Mouse (Mus musculus) hindbrain, embryonic 13.5 days (tissue): ENCODE measurements at regions not wholly inside any gene's neighbourhood (a gene's known extent, or its start where the extent isn't known, plus 50 kb on each side); places are given as distances from the start of the nearest gene placed in this dataset.

ENCODE experiments used
- ATAC-seq: fragments of 200-750 bp; cut with Nextera tagmentation; 2 replicates; pipeline ENCODE4 v1.8.0; 2017; ENCODE audit warnings: moderate TSS enrichment; ENCODE audit not compliant: low FRiP score
- H3K27ac ChIP-seq: fragments of 300-500 bp; sonication (generic); 2 replicates; pipeline ENCODE4 v1.5.1; 2015; ENCODE audit warnings: inconsistent platforms, mild to moderate bottlenecking, moderate library complexity
- H3K27me3 ChIP-seq: fragments of 300-500 bp; sonication (generic); 2 replicates; pipeline ENCODE4 v1.6.1; 2015; ENCODE audit warnings: mild to moderate bottlenecking, inconsistent platforms
- H3K36me3 ChIP-seq: fragments of 300-500 bp; sonication (generic); 2 replicates; pipeline ENCODE4 v1.6.1; 2015; ENCODE audit warnings: mild to moderate bottlenecking, inconsistent platforms
- H3K4me1 ChIP-seq: fragments of 300-500 bp; sonication (generic); replicated peaks from 2 replicates; pipeline ENCODE4 v1.6.1; 2015; ENCODE audit warnings: inconsistent platforms
- H3K4me2 ChIP-seq: fragments of 300-500 bp; sonication (generic); 2 replicates; pipeline ENCODE4 v1.6.1; 2015; ENCODE audit warnings: inconsistent platforms, mild to moderate bottlenecking, moderate library complexity
- H3K4me3 ChIP-seq: fragments of 300-500 bp; sonication (generic); 2 replicates; pipeline ENCODE4 v1.5.1; 2015; ENCODE audit warnings: mild to moderate bottlenecking, inconsistent platforms
- H3K9ac ChIP-seq: fragments of 300-500 bp; sonication (generic); 2 replicates; pipeline ENCODE4 v1.6.1; 2015; ENCODE audit warnings: mild to moderate bottlenecking, inconsistent platforms
- H3K9me3 ChIP-seq: fragments of 300-500 bp; sonication (generic); 2 replicates; pipeline ENCODE4 v1.6.1; 2016; ENCODE audit warnings: inconsistent platforms
- WGBS: fragments of 180-500 bp; shearing (Covaris S2); methylation state at CpG from one replicate; pipeline ENCODE4 v1.1.7; 2015; 5-methylcytosine and 5-hydroxymethylcytosine counted together

DNA sequence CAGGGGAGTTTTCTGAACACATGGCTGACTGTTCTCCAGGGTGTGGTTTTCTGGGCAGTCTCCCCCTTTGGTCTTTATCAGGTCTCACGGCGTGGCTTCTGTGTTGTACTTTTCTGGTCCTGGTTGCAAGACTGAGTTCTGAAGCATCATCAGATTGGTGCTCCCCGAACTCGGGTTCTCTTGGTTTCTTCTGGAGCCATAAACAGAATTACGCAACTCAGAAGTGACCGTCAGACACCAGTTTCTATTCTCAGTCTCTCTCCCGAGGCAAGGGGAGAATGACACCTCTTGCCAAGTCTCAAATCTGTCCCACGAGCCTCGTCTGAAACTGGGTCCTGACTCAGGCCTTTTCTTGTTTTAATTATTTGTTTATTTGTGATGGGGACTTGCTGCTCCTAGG, 123.1 kb downstream of the Gas1 start:
- no peak overlapping the region for H3K4me2 ChIP-seq
- no peaks in the 10 kb centered on the region for H3K9me3 ChIP-seq
- no peak overlapping the region for H3K4me3 ChIP-seq
- no peaks in the 10 kb centered on the region for H3K27me3 ChIP-seq
- no peak for ATAC-seq
- WGBS: 82% methylated on average over 9 of the region's 9 CpGs
- H3K36me3 ChIP-seq: no peaks in the 10 kb centered on the region
- peaks cover 23% of the 10 kb centered on the region for H3K4me1 ChIP-seq
- H3K9ac ChIP-seq: no peak overlapping the region
- H3K27ac ChIP-seq: no peak overlapping the region

DNA sequence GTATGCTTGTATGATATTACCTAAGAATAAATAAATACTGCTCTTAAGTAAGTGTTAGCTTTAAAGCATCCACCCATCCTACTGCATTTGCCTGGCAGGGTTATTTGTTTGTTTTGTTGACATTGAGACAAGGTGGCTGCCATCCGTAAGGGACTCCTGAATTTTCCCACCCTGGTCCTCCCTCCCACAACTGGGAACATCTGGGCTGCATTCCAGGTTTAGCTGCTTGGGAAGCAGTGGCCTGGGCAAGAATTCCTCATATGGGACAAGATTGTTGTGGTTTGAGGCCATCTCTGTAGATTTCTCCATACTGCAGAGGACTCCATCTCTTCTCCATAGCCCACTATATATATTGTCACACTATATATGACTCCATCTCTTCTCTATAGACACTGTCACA, 125.3 kb downstream of the Gas1 start:
- Histone ChIP-seq H3K27ac (no peak overlapping the region), H3K4me2 (no peak overlapping the region), H3K36me3 (no peaks in the 10 kb centered on the region), H3K27me3 (no peaks in the 10 kb centered on the region), H3K9ac (no peak overlapping the region), H3K4me3 (no peak overlapping the region), H3K4me1 (peaks cover 24% of the 10 kb centered on the region), H3K9me3 (no peaks in the 10 kb centered on the region)
- 71% methylated on average over 1 of the region's 1 CpGs for WGBS
- no peak for ATAC-seq

DNA sequence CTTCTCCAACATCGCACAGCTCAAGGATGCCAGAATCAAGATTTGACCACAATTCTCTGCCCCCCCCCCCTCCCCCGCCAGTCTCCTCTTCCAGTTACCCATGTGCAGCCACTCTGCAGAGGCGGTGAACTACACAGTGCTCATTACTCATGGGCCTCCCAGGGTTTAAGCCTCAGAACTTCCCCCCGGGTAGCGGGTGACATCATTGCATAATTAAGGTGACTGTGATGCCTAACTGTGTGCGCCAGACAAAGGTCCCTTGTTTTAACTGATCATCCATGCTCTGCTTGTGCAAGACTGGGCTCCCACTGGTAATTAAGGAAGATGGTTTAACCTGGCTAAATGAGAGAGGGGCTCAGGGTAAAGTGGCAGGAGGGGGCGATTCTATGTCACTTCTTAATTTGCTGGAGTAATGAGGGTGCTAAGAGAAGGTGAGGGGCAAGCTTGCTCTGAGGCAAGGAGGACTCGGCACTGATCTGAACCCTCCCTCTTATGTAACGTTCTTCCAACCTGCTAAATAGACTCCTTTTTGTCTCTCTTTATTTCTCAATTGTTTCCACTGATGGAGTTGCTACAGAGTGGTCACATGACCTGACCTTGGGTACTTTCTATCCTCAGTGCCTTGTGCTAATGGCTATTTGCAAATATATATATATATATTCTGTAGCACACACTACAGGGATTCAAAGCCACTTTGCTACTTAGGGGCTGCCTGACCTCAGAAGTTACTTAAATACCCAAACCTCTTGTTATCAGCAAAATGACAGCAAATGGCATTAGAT, 126.2 kb downstream of the Gas1 start:
- Histone ChIP-seq H3K27ac (no peak overlapping the region), H3K27me3 (no peaks in the 10 kb centered on the region), H3K4me2 (no peak overlapping the region), H3K4me3 (no peak overlapping the region), H3K36me3 (no peaks in the 10 kb centered on the region), H3K9ac (no peak overlapping the region), H3K9me3 (no peaks in the 10 kb centered on the region), H3K4me1 (peaks cover 27% of the 10 kb centered on the region)
- peak; percentile 64; the same call in 1 of the 2 replicates for ATAC-seq
- WGBS: 39% methylated on average over 9 of the region's 9 CpGs

DNA sequence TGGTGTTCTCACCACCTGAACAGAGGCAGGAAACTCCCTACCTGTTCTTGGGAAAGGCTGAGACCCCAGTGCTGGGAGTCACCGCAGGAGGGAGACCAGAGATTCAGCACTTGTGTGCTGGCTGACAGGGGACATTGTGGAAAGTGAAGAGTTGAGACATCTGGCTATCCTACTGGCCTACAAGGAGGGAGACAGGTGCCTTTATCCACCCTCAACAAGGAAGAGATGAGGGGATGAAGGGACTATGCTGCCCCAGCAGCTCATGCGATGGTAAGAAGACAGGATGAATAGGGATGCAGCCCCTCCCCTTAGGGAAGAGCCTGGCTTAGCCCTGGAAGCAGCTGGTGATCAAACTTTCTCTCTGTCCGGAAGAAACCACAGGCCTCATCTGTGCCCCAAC, 127.5 kb downstream of the Gas1 start:
- Histone ChIP-seq H3K27me3 (no peaks in the 10 kb centered on the region), H3K9me3 (no peaks in the 10 kb centered on the region), H3K4me1 (peaks cover 38% of the 10 kb centered on the region), H3K27ac (no peak overlapping the region), H3K4me2 (no peak overlapping the region), H3K36me3 (no peaks in the 10 kb centered on the region), H3K9ac (no peak overlapping the region), H3K4me3 (no peak overlapping the region)
- 55% methylated on average over 3 of the region's 3 CpGs for WGBS
- no peak for ATAC-seq

DNA sequence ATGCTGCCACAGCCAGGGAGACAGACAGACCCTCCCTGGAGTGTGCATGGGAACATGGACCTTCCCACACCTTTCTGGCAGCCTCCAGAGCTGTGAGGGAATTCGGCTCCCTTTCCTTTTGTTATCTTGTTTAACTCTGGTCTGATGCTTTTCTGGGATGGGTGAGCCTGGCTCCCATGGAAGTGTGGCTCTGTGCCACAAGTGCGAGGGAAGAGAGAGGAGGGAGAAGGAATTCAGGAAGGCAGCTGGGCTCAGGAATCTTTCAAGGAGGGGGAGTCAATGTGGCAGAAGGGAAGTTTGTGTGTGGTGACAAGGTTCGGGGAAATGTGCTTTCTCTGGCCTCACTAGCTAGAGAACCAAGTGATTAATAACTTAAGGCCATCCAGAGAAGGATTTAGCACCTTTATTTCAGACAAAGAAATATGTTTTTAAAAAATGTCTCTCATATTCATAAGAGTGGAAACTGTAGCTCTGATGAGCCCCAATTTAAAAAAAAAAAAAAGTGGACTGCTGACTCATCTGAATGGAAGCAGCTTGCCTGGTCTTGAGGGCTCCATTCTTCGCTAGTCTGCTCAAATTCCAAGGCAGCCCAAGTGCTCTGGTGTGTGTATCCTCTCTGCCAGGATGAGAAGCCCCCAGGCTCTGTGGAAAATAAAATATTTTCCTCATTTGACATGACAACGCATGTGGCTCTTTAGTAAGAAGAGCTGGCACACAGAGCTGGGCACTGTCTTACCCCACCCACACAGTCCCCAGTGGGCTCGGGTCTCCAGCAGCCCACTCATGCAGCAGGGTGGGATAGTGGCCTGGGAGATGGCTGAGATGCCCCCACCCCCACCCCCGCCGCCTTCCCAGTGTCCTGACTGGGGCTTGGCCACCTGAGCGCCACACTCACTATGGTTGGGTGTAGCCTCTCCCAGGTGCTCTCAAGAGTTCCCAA, 129.1 kb downstream of the Gas1 start:
- H3K36me3 ChIP-seq: no peaks in the 10 kb centered on the region
- H3K4me3 ChIP-seq: no peak overlapping the region
- H3K4me1 ChIP-seq: peaks cover 40% of the 10 kb centered on the region
- H3K27ac ChIP-seq: no peak overlapping the region
- 0 out of 2 replicates have a peak, but pooled peaks cover 4% of the 10 kb centered on the region for H3K27me3 ChIP-seq
- no peak for ATAC-seq
- 75% methylated on average over 9 of the region's 9 CpGs for WGBS
- no peak overlapping the region for H3K4me2 ChIP-seq
- H3K9me3 ChIP-seq: no peaks in the 10 kb centered on the region
- H3K9ac ChIP-seq: no peak overlapping the region

DNA sequence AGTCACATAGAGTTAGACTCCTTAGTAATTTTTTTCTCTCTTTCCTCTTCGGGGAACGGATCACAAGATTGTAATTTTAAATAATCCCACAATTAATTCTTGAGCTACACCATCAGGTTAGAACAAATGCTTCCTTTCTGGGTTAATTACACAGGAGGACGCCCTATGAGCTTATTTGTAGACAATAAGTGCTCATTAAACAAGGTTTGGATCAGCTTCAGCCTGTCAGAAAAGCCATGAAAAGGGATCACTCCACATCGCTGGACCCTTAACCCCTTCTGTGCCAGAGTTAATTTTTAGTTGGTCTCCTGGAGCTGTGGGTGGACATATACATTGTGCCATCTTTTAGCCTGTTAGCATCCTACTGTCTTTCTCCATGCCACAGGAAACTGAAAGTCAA, 131.4 kb downstream of the Gas1 start:
- no peak for ATAC-seq
- Histone ChIP-seq H3K9ac (no peak overlapping the region), H3K4me3 (no peak overlapping the region), H3K36me3 (no peaks in the 10 kb centered on the region), H3K9me3 (no peaks in the 10 kb centered on the region), H3K27ac (no peak overlapping the region), H3K27me3 (0 out of 2 replicates have a peak, but pooled peaks cover 4% of the 10 kb centered on the region), H3K4me2 (no peak overlapping the region), H3K4me1 (peaks cover 35% of the 10 kb centered on the region)
- WGBS: 33% methylated on average over 4 of the region's 4 CpGs

DNA sequence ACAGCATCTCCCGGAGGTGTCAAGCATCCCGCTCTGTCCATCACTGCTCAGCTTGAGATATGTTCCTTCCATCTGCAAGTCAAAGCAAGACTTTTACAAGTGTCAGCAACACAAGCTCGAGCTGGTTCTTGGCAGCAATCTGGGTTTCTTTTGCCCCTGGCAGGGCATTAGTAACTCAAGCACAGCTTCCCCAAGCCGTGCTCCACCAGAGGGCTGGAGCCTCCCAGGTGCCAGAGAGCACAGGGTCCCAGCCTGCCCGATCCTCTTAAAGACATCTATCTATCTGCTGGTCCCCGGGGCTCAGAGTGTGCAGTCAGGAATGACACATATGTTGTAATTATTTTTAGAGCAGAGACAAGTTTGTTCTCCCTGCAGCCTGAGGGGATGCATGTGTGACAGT, 132.3 kb downstream of the Gas1 start:
- no peaks in the 10 kb centered on the region for H3K9me3 ChIP-seq
- peaks cover 28% of the 10 kb centered on the region for H3K4me1 ChIP-seq
- 0 out of 2 replicates have a peak, but pooled peaks cover 4% of the 10 kb centered on the region for H3K27me3 ChIP-seq
- no peak overlapping the region for H3K9ac ChIP-seq
- H3K4me3 ChIP-seq: no peak overlapping the region
- no peaks in the 10 kb centered on the region for H3K36me3 ChIP-seq
- 38% methylated on average over 6 of the region's 6 CpGs for WGBS
- ATAC-seq: no peak
- H3K4me2 ChIP-seq: no peak overlapping the region
- no peak overlapping the region for H3K27ac ChIP-seq

DNA sequence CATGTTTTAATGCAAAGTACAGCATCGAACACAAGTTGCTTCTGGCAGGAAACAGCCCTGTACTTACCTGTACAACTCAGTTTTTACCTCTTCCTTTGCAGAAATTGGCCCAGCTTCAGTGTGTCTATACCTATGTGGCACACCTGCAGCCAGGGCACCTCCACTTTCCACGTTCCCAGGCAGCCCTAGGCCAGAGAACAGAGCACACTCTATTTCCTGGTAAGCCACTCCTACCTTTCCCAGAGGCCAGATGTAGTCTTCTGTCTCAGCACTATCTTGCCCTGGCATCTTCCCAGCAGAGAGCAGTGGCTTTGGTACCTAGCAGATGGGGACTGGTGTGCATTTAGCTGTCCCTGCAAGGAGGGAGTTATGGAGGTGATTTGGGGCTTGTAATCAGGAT, 134.7 kb downstream of the Gas1 start:
- Histone ChIP-seq H3K27me3 (0 out of 2 replicates have a peak, but pooled peaks cover 4% of the 10 kb centered on the region), H3K9me3 (no peaks in the 10 kb centered on the region), H3K4me2 (no peak overlapping the region), H3K9ac (no peak overlapping the region), H3K4me3 (no peak overlapping the region), H3K27ac (no peak overlapping the region), H3K36me3 (no peaks in the 10 kb centered on the region), H3K4me1 (peaks cover 16% of the 10 kb centered on the region)
- WGBS: 84% methylated on average over 2 of the region's 2 CpGs
- no peak for ATAC-seq

DNA sequence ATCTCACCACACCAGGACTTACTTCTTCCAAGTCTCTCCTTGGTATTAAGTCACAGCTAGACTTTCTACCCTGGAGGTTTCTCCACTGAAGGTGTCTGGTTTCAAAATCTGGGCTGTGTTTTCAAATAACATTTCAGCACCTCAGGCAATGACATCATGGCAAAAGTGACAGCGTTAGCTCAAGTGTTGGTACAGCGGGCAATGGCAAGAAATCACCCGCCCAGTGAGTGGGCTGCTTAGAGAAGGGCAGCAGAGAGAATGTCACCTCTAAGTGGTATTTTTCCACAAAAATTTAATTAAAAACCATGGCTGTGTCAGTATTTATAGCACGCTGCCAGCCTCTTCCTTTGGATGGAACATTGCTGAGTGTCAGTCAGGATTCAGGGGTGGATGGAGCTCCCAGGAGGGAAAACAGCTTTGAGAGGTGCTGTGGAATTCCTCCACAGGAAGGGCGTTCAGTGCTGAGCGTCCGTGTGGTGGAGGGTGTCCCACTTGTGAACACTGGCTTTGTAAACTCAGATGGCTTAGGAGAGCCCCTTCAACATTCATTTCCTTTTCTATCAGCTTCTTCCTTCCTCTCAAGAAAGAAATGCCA, 141.5 kb downstream of the Gas1 start:
- Histone ChIP-seq H3K4me2 (no peak overlapping the region), H3K4me1 (no peaks in the 10 kb centered on the region), H3K9me3 (no peaks in the 10 kb centered on the region), H3K27ac (no peak overlapping the region), H3K27me3 (no peaks in the 10 kb centered on the region), H3K36me3 (no peaks in the 10 kb centered on the region), H3K4me3 (no peak overlapping the region), H3K9ac (no peak overlapping the region)
- no peak for ATAC-seq
- 94% methylated on average over 7 of the region's 7 CpGs for WGBS

DNA sequence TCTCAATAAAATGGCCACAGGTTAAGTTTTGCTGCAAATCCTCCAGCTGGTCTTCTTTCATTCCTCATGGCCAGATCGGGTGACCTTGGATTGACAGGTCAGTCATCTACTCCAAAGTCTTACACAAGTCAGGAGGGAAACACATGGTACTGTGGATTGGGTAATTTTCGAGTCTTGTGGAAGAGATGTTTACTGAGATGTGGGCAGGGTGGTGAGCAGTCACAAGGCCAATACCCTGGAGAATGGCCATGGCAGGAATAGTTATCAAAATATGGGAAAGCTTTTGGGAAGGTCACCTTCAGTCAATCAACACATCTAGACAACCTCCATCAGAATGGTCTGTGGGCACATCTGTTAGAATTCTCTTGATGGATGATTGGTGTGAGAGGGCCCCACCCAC, 144.0 kb downstream of the Gas1 start:
- H3K36me3 ChIP-seq: no peaks in the 10 kb centered on the region
- 89% methylated on average over 2 of the region's 2 CpGs for WGBS
- H3K27me3 ChIP-seq: no peaks in the 10 kb centered on the region
- no peaks in the 10 kb centered on the region for H3K4me1 ChIP-seq
- H3K9me3 ChIP-seq: no peaks in the 10 kb centered on the region
- no peak overlapping the region for H3K27ac ChIP-seq
- no peak for ATAC-seq
- H3K4me2 ChIP-seq: no peak overlapping the region
- no peak overlapping the region for H3K9ac ChIP-seq
- no peak overlapping the region for H3K4me3 ChIP-seq

DNA sequence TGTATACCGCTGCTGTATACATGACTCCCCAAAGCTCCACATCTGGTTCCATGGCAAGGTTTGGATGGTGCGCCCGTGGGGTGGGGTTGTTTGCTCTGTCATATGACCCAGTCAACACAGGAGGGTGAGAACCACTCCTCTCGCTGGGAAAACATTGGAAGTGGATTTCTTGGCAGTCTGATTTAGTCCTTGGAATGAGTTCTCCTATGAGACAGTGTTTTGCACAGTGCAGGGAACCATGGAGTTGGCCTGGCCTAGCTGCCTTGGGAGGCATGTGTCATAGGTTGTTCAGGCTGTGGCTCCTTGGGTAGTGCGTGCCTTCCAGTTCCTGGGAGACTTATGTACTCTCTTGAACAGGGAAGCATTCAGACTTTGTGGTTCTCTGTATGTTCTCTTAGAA, 144.6 kb downstream of the Gas1 start:
- Histone ChIP-seq H3K9ac (no peak overlapping the region), H3K4me3 (no peak overlapping the region), H3K9me3 (no peaks in the 10 kb centered on the region), H3K27ac (no peak overlapping the region), H3K4me1 (no peaks in the 10 kb centered on the region), H3K36me3 (no peaks in the 10 kb centered on the region), H3K27me3 (no peaks in the 10 kb centered on the region), H3K4me2 (no peak overlapping the region)
- ATAC-seq: no peak
- 95% methylated on average over 5 of the region's 5 CpGs for WGBS

DNA sequence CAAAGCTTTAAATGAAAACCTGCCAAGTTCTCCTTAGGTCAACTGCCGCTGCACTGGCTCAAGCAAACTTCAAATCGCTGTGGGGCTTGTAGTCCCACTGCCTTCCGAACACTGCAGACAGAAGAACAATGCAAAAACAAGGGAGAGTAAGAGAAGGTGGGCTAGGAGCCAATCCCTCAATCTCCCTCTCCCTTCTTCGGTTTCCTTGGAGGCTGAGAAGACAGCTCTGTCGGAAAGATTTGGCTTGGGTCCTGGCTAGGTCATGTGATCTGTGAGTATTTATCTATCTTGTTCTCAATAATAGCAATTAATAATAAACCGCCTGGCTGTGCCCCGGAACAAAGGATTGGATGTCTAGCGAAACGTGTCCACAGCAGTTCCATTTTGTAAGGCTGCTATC, 147.6 kb downstream of the Gas1 start:
- Histone ChIP-seq H3K9ac (no peak overlapping the region), H3K27me3 (no peaks in the 10 kb centered on the region), H3K9me3 (no peaks in the 10 kb centered on the region), H3K27ac (no peak overlapping the region), H3K4me3 (no peak overlapping the region), H3K36me3 (no peaks in the 10 kb centered on the region), H3K4me1 (no peaks in the 10 kb centered on the region), H3K4me2 (no peak overlapping the region)
- whole genome bisulfite sequencing: 66% methylated on average over 9 of the region's 9 CpGs
- no peak for ATAC-seq
